Mouse (Mus musculus) thymus, postnatal 4 days (tissue): ENCODE results near the gene Nt5dc3.

Experiments
- DNase-seq: peaks from one replicate; pipeline ENCODE4 v3.0.0; 2021

Nt5dc3 gene

DNA sequence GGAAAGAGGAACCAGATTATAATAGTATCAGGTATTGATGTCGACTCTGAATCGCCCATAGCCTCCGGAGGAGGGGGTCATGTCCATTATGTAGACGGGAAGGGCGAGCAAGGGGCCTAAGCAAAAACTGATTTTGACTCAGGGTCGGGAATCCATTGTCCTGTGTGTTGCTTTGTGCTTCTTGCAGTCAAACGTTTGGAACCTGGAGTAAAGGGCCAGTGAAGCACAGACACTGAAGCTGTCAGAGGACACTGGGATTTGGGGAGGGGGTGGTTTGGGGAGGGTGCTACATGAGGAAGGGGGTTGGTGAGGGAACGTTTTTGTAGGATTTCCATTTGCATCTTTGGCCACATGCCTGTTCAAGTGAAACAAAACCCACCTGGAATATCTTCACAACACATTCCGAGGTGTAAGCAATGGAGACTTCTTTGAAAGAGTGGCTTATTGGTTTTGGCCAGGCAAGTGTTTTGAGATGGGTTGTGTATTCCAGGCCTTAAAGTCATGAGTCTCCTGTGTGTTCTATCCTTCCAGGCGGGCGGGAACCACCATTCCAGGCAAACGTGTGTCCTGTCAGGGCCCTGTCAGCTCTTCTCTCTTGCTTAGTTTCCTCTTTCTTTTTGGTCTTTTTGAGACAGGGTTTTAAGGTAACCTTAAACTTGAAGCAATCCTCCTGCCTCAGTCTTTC, 1.2 kb downstream of the Nt5dc3 start:
- no peak for DNase-seq

DNA sequence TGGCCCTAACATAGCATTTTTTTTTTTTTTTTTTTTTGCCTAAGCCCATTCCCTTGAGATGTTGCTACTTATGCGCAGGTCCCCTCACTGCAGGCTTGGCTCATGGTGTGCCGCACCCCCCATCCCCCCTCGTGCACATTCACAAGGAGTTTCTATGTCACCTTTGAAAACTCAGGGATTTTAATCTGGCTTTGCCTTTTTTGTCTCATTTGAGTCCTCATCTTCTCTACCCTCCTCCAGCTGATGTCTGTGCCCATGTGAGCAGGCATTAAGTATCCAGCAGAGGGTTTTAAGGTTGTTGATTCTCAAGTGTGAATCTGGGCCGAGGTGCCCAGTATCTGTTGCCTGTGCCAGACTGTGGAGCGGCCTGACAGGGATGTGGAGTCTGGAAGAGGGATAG, 2.8 kb downstream of the Nt5dc3 start:
- DNase-seq: no peak

DNA sequence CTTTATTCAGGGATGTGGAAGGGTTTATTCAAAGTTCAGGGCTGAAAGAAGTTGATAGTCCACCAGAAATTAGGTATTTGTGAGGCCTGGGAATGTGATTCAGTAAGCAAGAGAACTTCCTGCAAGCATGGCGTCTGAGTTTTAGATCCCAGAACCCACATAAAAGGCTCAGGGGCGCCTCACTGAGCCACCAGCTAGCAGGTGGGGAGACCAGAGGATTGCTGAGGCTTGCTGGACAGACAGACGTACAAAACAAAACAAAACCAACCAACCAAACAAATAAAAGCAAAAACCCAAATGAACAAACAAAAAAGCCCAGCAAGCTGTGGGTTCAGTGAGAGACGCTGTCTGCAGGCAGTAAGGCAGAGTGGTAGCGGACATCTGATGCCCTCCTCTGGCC, 3.9 kb downstream of the Nt5dc3 start:
- no peak for DNase-seq

DNA sequence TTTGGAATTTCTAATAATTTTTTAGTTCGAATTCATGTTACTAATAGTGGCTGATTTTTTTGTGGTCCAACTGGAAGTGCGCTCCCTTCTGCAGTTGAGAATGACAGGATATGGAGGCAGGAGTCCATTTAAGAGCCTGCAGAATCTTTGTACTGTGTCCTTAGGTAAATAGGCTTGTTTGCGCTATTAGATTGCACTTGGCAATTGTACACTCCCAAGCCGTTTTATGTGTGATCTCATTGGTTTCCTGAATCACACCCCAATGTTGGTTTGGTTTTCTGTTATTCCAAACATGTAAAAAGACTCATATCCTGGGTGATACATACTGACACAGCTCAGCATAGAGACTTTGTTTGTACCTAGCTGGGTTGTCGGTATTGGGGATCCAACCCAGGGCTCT, 4.8 kb downstream of the Nt5dc3 start:
- DNase-seq: no peak

DNA sequence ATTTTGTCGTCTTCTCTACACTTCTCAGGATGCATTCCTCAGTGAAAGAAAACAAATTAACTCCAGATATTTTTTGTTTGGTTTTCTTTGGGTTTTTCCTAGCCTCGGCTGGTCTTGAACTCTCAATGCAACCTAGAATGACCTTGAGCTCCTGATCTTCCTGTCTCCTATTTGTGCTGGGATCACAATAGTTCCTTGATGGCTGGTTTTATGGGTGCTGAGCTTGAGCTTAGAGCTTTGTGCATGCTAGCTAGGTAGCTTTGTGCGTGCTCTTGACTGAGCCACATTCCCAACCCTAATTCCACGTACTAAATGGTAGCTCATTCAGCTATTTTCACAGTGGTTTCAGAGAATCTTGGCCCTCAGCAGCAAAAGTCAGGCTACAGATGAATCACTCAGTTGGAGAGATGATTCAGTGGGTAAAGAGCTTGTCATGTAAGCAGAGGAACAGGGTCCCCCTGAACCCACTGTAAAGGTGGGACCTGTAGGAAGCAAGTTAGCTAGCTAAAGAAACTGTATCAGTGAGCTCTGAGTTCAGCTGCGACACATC, 5.4 kb downstream of the Nt5dc3 start:
- DNase-seq: no peak

DNA sequence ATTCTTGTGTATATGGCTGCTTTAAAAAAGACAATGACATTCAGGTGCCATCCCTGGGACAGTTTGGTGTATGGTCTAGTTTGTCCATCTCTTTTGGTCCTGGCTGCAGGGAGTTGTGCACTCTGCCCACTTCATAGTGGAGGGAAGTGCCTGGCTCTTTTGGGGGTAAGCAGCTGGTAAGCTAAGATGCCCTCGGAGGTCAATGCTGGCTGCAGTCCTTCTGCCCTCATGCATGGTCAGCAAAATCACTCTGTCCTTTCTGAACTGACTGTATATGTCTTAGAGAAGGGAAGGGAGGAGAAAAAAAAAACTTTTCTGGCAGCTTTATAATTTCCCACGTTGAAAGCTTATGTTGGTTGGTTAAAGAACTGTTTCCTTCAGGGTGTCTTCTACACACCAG, 6.6 kb downstream of the Nt5dc3 start:
- no peak for DNase-seq

DNA sequence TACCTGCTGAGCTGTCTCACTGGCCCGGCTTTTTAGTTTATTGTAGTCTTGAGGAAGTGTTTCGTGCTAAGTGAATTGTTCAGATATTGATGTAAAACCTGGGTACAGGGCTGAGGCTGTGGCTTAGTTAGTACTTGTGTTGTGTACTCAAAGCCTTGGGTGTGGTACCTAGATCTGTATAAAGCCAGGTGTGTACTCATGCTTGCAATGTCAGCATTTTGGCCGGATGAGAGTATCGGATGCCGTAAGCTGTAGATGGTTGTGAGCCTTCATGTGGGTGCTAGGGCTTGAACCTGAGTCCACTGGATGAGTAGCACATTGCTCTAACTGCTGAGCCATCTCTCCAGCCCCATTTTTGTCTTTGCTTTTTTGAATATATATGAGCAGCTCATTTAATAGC, 7.3 kb downstream of the Nt5dc3 start:
- no peak for DNase-seq

DNA sequence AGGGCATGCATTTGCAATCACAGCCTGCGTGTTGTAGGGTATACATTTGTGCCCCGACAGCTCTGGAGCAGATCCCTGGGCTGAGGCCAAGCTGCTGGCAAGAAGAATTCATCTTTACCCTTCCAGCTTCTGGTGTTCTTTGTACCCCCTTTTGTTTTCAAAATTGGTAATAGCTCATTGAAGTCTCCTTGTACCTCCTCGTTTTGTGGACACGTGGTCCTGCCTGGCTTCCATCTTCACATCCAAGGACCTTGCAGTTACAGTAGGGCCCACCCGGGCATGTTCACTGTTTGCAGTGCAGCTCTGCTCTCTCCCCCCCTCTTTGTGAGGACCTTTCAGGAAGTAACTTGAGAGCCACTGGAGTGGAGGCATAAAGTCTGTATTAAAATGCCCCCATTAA, 9.4 kb downstream of the Nt5dc3 start:
- no peak for DNase-seq

DNA sequence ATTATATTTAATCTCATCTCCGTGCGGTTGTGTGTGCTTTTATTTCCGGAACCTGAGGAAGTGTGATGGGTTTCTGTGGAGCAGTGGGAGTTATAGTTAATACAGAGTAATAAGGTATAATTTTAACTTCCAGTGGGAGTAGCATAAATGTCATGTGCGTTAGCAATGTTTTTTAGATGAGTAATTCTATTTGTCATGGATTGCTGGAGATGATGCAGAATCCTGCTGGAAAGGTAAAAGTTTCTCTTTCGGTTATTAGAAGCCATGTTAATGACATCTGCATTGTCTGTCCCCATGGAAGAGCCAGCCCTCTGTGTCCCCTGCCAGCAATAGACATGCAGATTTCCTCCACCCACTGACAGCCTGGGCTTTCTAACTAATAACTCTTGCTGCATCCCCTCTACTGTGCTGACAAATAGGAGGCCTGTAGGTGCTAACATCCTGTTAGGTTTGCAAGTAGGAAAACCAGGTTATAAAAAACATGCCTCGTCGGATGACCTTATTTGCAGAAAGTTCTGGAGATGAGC, 10.4 kb downstream of the Nt5dc3 start:
- DNase-seq: no peak

DNA sequence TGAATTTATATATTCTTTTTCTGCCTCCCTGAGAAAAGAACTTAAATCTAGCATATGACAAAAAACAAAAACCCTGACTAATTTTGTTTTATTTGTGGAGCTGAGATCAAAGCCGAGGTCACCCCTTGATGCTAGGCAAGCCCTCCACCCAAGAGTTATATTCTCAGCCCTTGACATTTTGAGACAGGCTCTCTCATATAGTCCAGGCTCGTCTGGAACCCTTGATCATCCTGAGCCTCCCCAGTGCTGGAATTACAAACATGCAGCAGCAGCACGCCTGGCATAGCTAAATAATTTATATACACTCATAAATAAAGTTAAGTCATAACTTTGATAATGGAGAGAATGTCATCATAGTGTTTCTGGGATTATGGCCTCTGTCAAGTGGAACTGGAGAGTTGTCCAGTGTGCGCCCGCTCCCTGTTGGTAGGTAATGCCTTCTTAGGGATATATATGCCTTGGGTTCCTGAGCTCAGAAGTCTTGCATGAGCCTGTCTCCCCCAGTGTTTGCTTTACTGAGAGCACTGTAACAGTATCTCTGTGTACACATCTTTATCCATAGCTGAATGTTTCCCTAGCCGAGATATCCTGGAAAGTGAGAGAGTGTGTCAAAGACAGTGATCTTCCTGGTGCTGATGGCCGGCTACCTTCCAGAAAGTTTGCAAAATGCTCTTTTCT, 12.8 kb downstream of the Nt5dc3 start:
- no peak for DNase-seq

DNA sequence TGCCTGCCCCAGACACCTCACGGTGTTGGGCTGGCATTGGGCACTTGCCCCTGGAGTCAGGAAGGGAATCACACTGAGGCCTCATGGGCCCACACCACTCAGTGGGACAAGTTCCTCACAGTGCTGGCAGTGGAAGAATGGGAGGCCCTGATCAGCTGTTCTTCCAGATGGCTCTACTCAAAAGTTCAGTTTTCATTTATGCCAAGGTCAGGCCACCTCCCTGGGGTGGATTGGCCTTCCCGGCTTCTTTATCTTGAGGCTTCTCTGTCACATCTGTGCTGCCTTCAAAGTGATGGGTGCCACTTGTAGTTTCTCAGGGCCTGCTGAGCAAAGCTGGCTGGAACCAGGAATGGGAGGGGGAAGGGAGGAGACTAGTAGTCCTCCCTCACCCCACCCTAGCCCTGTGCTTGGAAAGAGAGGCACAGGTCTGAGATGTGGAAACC, 14.7 kb downstream of the Nt5dc3 start:
- DNase-seq: no peak

DNA sequence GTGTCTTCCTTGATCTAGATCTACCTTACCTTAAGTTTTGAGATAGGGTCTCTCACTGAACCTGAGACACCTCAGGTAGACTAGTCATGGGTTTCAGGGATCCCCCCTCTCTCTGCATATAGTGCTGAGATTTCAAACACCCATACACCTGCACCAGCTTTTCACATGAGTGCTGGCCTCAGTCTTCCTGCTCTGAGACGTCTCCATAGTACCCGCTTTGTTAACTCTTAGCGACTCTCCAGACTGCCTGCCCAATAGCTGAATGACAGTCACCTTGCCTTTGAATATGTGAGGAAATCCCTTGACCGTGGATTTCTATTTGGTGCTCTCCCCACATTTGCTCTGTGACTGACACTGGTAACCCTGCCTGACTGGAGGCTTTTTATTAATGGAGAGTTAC, 15.4 kb downstream of the Nt5dc3 start:
- no peak for DNase-seq

DNA sequence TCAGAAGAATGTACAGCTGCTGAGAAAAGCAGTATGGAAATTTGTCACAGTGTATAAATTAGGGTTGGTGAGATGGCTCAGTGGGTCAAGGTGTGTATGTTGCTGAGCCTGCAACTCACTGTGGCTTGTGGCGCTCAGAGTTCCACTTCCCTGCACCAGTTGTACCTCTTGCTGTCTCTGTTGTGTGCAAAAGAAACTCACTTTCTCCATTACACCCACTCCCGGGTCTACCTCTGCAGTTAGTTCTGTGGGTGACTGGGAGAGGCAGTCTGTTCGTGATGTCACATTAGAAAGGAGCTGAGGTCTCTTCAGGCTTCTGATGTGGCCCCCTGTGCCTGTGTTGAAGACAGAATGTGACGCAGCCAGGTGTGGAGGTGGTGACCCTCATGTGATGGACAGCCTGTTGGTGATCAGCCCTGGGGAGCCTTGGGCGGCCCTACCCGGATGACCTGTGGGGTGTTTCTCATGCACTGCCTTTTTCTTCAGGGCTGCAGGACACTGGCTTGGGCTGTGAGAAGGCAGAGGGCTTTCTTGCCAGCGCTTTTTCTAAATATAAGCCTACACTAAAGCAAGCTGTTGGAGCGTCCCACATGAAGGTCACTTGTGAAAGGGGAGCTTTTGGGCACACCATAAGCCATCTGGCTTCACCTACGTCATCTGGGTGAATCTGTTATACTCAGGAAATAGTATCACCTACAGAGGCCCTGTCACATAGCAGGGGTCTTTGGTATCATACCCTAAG, 16.2 kb downstream of the Nt5dc3 start:
- no peak for DNase-seq

DNA sequence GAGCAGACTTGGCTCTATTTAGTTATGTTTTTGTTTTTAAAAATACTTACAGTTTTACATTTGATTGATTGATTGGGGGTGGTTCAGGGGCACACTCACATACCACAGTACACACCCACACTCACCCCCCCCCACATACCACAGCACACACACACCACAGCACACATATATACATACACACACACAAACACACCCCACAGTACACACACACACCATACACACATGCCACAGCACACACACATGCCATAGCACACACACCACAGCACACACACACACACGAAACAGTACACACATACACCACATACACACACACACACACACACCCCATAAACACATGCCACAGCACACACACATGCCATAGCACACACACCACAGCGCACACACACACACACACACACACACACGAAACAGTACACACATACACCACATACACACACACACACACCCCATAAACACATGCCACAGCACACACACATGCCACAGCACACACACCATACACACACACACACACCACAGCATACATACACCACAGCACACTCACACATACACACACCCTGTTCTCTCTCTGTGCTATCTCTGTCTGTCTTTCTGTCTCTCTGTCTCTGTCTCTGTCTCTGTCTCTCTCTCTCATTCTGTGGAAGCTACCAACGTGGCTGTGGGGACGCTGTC, 17.4 kb downstream of the Nt5dc3 start:
- no peak for DNase-seq

DNA sequence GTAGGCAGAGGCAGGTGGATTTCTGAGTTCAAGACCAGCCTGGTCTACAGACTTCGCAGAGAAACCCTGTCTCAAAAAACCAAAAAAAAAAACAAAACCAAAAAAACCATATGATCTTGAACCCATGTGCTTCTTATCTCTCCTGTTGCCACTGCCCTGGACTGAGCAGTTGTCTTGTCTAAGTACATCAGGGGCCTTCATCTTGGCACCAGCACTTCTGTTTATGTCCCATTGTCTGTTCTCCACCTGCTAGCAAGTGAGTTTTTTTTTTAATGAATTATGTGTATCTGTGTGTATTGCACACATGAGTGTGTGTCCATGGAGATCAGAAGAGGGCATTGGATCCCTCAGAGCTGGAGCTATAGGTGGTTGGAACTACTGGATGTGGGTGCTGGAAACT, 28.6 kb downstream of the Nt5dc3 start:
- DNase-seq: no peak

DNA sequence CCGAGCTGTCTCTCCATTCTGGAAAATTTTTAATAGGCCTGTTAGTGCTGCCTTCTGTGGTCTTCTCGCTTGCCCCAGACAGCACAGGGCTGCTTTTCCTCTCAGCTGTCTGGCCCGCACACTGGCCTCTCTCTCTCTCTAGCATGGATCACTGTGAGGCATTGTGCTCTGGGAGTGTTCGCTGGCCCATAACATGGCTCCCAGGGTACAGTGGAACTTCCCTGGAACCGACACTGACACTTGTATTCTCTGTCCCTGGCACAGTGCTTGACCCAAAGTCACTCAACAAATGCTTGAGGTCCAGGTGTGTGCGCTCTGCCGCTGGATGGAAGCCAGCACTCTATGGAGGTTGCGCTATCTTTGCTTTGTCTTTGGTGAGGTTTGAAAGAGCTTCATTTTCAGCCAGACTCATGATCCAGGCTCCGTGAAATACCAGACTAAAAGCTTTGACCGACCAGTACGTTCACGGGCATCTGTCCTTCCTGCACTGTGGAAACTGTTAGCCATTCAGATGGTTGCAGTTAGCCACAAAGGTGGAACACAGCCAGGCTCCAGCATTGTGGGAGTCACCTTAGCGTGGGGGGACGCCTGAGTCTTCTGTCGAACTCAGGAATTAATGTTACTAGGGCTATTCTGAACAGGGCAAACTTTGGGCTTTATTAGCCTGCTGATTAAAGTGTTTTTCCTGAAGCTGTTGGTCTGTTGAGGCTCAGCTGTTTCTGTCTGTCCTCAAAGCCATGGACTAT, 29.4 kb downstream of the Nt5dc3 start:
- DNase-seq: no peak

DNA sequence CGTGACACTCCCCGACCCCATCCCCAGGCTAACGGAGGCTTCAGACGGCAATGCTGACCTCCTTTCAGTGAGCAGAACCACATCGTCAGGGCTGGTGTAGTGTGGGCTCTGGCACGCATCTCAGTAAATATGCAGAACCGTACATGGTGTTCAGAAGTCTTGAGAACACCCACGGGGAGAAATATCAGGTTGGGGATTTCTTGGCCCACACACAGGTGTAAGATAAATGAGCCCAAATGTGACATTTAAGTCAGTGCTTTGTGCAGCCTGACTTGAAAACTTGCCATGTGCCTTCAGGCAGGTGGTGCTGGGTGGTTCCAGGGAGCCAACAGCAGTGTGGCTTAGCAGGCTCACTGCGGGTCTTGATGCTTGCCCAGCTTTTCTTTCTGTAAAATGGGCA, 31.2 kb downstream of the Nt5dc3 start:
- DNase-seq: no peak

DNA sequence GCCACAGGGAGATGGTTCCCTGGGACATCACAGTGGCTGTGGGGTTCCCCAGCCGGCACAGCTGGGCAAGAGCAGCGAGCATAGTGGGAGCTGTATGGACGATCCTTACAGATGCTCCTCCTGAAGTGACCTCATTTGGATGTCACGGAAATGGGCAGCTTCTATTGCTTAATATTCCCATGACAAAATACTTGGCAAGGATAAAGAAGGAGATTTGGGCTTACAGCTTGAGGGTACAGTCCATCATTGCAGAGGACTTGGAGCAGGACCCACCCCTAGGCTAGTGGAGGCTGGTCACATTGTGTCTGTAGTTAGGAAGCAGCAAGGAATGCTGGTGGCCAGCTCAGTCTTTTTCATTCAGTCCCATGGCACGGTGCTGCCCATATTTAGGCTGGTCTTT, 31.8 kb downstream of the Nt5dc3 start:
- DNase-seq: no peak

DNA sequence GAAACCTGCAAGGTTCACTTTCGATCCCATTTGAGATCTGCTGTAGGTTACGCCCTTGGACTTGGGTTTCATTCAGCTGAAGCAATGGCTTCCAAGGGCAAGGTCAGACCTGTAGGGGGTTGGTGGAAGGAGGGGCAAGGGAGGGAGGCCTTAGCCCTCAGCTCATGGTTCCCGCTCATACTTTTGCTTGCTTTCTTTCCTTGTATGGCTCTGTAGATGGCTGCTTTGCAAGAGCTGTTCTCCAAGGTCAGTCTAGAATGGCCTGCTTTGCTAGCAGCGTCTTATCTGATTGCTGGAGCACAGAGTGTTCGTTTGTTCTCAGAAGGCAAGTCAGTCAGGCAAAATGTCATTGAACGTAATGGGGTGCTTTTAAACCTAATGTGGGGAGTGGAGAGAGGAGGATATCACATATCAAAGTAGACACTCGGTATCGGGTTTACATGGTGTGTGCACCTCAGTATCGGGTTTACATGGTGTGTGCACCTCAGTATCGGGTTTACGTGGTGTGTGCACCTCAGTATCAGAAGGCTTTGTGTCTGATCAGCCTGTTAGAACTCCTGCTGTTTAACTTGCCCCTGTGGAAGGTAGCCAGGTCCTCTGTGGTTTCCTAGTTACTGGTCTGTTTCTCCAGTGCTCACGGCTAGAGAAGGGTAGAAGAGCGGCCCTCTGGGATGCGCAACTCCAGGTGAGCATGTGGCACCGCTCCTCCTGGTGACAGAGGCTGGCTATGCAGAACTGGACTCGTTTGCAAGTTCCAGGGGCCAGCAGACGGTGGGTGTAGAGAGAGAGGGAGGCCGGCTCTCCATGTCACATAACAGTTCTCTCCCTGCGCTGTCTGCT, 35.7 kb downstream of the Nt5dc3 start:
- DNase-seq: no peak

DNA sequence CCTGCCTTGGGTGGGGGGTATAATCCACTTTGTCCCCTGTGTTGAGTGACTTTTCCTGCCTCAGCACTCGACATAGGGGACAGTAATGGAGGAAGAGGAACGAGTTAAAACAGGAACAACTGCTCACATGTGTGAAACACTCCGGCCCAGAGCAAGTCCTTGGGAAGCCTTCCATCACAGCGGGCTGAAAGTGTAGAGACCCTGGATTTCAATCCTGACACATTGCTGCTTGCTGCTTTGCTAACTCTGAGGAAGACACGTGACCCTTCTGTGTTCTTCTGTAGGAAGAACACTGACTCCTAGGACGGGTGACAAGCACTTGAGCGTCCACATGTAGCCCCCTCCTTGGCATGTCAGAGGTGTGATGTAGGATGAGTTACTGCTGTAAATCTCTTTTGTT, 36.3 kb downstream of the Nt5dc3 start:
- no peak for DNase-seq

DNA sequence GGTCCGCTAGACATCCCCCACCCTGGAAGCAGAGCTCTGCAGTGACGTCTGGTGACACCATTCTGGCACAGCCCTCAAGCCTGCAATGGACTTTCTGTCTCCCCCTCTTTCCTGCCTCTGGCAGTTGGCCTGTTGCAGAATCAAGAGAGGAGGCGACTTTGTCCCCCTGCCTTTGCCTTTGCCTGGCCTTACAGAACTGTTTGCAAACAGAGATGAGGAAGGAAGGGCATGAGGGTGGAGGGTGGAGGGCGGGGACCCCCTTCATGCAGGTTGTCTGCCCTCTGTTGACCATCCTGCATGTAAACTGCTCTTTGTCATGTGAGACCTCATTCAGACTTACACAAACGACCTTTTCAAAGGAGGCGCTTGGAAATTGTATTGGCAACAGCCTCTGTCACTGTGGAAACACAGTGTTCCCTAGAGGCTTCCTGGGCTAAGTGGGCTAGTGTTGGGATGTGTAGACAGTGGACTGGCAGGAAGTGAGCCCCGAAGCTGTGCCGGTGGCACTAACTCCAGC, 40.9 kb downstream of the Nt5dc3 start:
- DNase-seq: no peak
